Mouse (Mus musculus) left cerebral cortex, postnatal 36 days (tissue): ENCODE data around the gene Rnf126. TPM values are rescaled to one million over a fixed set of nuclear protein-coding genes. Genes with fewer than 3 reads are reported as not detected.

Experiments used
- DNase-seq, 2 experiments: peaks; one replicate each; pipeline ENCODE4 v3.0.0; 2021 to 2022; ENCODE audit warnings: low spot score in 2 of 2, mixed read lengths in 1 of 2
- intact Hi-C: fragments of 180-260 bp; cut with DNase I; formaldehyde crosslinking; loops from one replicate; pipeline ENCODE4 v1.15.1; 2025
- total RNA-seq, 2 experiments: library from RNA; stranded (reverse); gene quantifications; 2 replicates each; pipeline ENCODE4 v1.2.3; 2021

The Rnf126 gene
- total RNA-seq, 2 experiments from 2014 or later: 92.7 to 104 TPM

DNA sequence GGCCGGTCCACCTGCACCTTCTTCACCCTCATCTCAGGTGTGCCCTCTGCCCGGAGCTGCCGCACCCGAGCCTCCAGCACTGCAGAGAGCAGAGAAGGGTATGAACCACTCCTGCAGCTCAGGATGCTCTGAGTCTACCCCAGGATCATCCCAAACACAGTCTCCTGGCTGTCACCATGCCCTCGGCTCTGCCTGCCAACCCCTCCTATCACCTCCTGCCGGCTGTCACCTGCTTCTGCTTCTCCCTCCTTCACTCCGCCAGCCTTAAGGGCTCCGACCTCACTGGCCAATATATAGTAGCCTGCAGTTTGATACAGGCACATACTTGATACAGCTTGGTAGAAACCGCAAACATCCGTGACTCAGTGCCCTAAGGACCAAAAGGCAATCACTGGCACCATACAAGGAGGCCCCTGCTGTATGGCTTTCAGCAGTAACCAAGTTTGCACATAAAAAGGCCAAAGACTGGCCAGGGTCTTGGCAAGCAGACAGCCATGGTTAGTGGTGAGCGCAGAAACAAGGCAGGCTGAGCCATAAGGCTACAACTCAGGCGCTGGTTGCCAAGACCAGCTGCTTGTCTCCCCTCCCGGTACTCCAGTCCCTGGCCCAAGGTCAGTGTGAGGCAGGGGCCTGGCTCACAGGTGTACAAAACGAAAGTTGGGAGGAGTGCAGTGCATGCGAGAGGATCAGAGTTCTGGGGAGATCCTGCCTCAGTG, 22.9 kb downstream of the Rnf126 start:
- intact Hi-C loops: no loop called here
- no peak for DNase-seq

DNA sequence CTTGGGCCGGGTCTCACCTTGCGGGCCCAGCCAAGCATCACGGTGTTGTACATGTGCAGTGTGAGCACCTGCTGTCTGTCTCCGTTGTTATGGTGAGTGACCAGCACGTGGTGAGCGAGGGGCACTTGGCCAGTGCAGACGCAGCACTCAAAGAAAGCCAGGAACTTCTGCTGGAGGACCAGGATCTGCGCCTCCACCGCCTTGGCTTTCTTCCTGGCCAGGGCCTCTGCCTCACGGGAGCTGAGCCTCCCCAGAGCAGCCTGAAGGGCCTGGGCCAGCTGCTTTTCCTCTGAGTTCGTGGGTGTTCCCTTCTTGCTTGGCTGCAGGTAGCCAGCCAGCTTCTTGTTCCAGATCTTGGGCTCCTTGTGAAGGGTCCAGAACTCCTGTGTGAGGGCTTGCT, 23.6 kb downstream of the Rnf126 start:
- DNase-seq: no peak
- intact Hi-C loops: no loop called here

DNA sequence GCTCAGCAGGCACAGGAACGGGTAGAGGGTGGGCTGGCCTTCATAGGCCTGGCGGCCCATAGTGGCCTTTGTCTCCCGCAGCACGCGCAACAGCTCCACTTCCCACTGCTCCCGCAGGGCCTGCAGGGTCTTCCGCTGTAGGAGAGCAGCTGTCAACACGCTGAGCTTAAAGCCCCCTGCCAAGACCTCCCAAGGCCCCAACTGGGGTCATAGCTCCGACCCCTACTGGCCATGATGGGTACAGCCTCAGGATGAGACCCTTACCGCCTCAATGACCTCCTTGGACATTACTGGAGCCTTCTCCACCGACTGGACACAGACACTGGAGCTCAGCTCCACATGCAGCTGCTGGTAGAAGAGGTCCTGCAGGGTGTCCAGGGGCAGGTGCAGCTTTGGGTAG, 25.9 kb downstream of the Rnf126 start:
- no peak for DNase-seq
- intact Hi-C loops: no loop called here

DNA sequence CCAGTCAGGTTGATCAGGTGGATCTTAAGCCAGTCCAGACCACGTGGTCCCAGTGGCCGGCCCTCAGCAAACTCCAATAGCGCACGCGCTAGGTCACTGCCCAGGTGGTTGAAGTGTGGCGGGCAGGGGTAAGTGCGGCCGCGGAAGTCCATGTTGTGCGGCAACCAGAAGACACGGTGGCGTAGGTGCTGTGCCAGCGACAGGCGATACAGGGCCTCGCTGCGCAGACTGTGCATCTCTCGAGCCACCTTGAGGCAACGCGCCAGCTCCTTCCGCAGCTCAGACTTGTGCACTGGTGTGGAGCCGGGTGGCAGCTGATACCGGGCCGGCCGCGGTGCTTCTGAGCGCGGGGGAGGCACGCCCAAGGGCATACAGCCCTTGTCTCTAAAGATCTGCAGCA, 27.5 kb downstream of the Rnf126 start:
- no peak for DNase-seq
- intact Hi-C loops: no loop called here

DNA sequence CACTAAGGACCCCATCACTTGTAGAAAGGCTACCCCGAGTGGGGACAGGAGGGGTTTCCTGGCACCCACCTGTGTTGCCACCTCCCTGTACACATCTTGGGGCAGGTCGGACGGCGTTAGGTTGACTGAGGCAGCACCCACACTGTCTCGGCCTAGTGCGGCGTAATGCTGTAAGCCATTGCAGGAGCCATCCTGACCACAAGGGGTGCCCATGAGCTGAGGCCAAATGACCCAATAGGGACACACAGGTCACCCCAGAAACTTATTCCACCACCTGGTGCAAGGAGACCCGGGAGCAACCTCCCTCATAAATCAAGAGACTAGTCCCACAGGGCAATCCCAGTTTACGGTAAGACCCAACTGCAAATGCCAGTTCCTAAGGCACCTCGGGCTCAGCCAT, 28.5 kb downstream of the Rnf126 start:
- DNase-seq: no peak
- intact Hi-C loops: no loop called here

DNA sequence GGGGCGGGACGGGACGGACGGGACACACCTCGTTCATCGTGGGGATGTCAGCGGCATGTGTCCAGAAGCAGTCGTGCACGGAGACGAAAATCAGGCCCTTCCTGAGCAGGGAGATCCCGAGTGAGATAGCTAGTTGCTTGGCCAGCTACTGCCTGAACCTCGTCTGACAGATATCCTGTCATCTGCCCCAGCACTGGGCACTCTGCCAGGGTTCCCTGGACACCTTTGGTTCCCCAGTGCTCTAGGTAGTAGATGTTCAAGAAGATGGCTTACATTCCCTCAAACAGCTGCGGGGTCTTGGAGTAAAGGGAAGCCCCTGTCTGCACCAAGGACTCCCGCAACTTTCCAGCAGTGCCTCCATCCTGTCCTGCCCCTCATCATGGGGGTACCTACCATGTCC, 30.0 kb downstream of the Rnf126 start:
- intact Hi-C loops: no loop called here
- DNase-seq: no peak

DNA sequence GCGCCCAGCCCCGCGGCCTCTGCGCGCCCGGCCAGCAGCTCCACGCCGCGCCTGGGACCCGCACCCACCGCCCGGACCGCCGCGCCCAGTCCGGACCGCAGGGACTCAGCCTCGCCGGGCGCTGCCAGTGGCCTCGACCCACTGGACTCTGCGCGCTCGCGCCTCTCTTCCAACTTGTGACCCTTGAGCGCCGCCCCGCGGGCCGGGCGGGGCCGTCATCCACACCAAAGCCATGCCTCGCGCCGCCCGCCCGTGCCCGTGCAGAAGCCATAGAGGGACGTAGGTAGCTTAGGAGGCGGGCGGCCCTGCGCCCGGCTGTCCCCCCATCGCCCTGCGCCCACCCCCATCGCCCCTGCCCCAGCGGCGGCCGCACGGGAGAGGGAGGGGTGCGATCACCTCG, 31.4 kb downstream of the Rnf126 start:
- intact Hi-C loops: no loop called here
- DNase-seq: no peak

DNA sequence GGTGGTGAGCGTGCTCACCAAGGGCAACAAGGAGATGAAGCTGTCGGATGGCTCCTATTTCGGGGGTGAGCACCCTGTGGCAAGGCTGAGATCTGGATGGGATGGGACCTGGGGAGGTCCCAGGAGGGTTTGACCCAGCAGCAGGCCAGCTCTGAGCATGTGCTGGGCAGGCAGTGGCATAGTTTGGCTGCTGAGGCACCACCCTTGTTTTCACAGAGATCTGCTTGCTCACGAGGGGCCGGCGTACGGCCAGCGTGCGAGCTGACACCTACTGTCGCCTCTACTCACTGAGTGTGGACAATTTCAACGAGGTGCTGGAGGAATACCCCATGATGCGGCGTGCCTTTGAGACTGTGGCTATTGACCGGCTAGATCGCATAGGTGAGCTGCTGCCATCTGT, 32.9 kb downstream of the Rnf126 start:
- intact Hi-C loops: no loop called here

DNA sequence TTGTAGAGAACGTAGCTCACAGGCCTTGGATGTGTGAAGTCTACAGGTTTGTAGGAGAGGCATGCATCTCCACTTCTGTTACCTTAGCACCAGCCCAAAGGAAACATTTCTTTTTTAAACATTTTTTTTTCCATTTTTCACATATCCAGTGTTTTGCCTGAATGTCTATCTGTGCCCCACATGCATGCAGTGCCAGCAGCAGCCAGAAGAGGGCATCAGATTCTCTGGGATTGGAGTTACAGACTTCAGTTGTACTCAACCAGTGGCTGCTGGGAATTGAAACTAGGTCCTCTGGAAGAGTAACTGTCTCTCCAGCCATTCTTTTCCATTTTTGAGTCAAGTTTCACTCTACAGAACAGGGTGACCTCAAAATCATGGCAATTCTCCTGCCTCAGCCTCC, 34.3 kb downstream of the Rnf126 start:
- DNase-seq: no peak
- intact Hi-C loops: no loop called here

More for the DNA sequence above, 32.9 kb downstream of the Rnf126 start:
- no peak for DNase-seq

DNA sequence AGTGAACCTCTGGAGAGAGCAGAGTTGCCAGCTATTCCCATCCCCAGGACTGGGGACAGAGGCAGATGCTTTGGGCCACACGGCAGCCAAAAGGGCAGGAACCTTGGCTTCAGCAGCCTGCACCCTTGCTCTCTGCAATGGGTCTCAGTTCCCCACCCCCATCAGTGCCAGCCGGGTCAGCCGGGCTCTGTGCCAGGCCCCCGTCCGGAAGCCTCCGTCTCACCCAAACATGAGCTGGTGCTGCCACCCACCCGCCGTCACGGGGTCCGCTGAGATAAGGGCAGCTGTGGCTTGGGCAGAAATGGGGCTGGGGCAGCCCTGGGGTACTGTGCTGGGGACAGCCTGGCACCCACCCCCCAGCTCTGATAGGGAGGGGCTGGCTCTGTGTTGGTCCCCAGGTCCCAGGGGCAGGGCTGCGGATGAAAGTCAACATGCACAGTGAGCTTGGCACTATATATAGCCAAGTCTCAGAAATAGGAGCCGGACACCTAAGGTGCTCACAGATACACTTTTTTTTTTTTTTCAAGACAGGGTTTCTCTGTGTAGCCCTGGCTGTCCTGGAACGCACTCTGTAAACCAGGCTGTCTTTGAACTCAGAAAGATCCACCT, 37.3 kb downstream of the Rnf126 start:
- peak in 1 of 2 experiments; percentile 50 for DNase-seq
- intact Hi-C loops: no loop called here

DNA sequence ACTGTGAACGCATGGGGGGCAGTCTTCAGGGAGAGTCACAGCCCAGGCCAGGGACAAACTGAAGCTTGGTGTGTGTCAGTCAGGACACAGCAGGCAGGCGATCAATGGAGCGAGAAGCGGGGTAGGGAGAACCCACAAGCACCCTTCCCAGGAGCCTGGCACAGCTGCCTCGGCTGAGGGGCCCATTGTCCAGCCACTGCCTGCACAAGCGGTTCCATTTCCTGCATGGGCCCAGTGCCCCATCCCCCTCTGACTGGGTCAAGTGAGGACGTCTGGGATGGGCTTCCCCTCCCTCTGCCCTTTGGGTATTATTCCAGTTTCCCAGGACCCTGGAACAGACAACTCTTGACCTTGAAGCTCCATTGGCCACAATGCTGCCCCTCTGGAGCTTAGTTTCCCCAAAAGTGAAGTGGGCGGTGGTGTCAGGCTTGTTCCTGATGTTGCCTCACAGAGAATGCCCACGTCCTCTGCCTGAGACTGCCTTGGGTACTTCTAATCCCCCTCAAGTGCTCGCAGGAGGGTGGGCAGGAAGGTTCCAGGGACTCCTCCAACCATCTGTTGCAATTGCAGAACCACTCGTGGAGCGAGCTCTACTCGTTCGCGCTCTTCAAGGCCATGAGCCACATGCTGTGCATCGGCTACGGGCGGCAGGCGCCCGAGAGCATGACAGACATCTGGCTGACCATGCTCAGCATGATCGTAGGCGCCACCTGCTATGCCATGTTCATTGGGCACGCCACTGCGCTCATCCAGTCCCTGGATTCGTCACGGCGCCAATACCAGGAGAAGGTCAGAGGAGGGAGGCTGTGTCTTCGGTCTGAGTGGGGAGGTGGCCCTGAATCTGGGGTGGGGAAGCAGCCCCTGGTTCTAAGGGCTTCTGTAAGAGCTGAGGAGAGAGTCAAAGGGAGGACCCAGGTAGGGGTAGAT, 38.2 kb downstream of the Rnf126 start:
- peak; percentile 59 to 72 for DNase-seq
- intact Hi-C loops: no loop called here

DNA sequence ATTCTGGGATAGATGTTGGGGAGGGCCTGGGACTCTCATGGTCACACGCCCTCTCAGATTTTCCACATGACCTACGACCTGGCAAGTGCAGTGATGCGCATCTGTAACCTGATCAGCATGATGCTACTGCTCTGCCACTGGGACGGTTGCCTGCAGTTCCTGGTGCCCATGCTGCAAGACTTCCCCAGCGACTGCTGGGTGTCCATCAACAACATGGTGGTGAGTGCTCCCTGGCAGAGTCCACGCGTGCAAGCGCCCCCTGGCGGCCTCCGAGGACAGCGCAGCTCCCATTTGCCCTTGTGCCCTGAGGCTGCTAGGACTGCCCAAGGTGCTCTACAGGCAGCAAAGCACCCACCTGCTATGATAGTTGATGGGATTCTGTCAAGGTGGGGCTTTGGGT, 40.7 kb downstream of the Rnf126 start:
- DNase-seq: no peak
- intact Hi-C loops: no loop called here

DNA sequence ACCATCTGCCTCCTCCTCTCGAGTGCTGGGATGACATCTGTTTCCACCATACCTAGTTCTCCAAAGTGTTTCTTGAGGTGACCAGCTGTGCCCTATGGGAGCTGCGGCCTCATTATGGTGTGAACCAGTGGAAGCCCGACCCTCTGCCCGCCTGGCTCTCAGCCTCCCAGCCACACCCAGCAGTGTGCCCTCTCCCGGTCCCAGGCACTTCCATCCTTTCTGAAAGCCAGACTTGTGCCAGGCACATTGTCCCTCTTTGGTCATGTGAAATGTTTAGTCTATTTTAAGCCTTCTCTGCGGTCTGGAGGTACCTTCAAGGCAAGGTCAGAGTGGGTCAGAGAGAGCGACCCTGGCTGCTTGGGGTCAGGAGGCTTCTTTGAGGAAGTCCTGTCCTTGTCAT, 43.1 kb downstream of the Rnf126 start:
- intact Hi-C loops: no loop called here
- DNase-seq: no peak

DNA sequence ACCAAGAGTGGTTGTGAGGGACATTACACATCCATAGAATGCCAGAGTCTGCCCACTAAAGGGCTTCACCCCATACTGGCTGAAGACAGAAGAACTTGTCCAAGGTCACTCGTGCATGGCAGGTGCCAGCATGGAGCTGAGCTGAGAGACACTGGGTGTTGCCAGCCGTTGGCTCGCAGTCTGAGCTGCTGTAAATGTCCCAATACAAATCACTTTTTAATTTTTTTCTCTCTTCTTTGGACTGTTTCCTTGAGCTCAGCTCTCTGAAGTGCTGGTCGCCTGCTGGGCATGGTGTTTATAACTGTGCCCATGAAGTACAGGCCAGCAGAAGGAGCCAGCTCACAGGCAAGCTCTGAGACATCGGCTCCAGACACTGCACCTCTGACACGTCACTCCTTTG, 43.7 kb downstream of the Rnf126 start:
- no peak for DNase-seq
- intact Hi-C loops: no loop called here

DNA sequence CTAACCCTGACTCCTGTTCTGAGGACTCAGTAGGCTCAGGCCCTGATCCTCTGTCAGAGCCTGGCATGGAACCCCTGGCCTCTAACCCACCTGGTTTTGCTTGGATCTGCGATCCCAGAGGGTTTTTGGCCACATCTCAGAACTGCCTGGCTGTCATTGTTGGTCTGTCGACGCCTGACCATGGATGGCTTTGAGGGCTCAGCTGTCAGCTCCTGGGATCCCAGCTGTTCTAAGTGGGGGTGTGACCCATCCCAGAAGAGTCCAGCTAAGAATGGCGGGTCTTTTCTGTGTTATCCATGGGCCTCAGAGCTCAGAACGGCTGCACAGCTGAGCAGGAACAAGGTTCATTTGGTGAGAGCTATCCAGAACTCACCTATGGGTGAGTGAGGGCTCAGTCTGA, 45.7 kb downstream of the Rnf126 start:
- intact Hi-C loops: no loop called here
- no peak for DNase-seq

DNA sequence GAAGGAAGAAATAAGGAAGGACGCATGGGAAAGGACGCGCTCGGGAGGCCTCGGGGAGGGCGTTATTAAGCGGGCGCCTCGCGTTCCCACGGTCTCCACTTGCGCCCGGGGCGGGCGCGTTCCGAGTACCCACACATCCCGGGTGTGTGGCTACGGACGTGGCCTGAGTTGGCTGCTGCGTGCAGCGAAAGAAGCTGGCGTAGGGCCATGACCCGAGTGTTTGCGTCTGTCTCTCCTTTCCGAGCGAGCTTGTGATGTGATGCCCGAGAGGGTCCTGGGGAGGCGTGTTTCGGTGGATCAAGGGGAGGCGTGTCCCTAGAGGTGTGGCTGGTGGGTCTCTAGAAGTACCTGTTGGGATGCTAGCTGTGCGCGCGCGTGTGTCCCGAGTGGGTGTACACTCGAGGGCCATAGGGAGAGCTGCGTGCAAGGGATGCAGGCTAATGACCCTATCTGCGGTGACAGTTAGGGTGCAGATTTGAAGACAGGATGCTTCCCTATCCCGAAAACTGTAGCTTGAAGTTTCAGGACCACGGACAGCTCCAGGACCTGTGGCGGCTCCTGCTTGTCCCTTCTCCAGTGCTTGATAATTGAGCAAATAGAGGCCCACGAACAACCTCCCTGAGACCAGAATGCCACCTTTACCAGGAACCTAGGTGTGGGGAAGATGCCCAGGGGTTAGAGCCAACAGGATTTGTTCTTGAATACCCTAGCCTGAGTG, 49.0 kb downstream of the Rnf126 start:
- intact Hi-C loops: no loop called here

DNA sequence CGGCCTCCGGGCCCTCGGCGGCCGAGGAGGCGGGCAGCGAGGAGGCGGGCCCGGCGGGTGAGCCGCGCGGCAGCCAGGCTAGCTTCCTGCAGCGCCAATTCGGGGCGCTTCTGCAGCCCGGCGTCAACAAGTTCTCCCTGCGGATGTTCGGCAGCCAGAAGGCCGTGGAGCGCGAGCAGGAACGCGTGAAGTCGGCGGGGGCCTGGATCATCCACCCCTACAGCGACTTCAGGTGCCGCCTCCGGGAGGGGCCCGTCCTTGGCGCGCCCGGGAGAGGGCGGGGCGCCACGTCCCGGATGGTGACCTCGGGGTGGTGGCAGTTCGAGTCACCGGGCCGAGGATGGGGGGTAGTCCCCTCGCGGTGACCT, 49.8 kb downstream of the Rnf126 start:
- peak; percentile 64 to 75 for DNase-seq
- intact Hi-C loops: no loop called here

More for the DNA sequence above, 49.0 kb downstream of the Rnf126 start:
- no peak for DNase-seq

DNA sequence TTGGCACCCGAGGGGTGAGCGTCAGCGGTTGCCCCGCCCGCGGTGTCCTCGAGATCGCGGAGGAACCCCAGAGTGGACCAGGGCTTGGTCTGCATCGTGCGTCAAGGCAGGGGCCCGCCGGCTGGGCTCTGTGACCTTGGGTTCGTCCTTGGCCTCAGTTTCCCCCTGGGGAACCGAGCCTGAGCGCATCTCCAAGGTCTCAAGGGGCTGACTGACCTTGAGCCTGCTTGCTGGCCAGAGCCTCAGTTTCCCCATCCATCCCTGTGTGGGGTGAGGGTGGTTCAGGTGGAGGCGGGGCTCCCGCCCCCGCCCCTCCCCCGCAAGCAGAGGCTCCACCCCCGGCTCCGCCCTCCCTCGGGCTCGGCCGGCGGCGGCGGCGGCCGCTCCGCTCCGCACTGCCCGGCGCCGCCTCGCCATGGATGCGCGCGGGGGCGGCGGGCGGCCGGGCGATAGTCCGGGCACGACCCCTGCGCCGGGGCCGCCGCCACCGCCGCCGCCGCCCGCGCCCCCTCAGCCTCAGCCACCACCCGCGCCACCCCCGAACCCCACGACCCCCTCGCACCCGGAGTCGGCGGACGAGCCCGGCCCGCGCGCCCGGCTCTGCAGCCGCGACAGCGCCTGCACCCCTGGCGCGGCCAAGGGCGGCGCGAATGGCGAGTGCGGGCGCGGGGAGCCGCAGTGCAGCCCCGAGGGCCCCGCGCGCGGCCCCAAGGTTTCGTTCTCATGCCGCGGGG, 50.3 kb downstream of the Rnf126 start, which contains the start of gene Hcn2:
TSS of gene Hcn2 (plus strand) at position 381 of the 734 bp plus-strand sequence.
- no peak for DNase-seq
- intact Hi-C loops: no loop called here

DNA sequence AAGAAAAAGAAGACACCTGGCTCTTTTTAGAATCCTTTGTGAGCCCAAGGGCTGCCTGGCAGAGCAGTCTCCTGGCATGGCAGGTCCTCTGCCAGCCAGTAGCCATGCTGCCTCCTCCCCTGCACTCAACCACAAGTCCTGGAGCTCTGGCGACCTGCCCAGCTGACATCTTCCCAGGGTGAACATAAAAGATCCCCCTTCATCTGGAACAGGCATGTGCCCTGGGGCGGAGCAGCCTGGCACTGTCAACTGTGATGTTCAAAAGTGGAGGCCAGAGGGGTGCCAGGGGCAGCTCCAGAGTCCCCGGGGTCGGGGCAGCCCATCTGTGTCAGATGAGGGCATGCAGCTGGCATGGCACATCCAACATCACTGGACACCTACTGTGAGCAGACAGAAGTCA, 51.8 kb downstream of the Rnf126 start:
- DNase-seq: no peak
- intact Hi-C loops: no loop called here
